ENCODE assay signal across 8 mouse cellular contexts in the genomic region with DNA sequence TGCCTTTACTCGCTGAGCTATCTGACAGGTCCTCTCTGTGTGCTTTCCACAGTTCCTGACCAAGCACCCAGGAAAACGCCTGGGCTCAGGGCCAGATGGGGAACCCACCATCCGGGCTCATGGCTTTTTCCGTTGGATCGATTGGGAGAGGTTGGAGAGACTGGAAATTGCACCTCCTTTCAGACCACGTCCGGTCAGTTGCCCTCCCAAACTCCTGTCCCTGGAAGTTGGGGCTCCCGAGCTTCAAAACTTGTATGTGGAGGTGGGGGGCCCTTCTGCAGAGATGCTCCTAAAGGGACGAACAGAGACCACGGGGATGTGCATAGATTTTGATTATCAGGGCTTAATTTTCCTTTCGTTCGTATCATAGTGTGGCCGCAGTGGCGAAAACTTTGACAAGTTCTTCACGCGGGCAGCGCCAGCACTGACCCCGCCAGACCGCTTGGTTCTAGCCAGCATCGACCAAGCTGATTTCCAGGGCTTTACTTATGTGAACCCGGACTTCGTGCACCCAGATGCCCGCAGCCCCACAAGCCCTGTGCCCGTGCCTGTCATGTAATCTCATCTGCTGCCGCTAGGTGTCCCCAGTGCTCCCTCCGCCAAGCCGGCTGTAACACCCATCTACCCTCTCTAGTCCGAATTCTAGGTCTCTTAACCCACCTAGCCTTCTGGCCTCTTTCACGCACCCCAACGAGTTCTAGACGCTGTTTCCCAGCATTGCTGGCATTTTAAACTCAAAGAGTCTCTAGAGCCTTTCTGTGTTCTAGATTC. TPM values are rescaled to one million over a fixed set of nuclear protein-coding genes. Genes with fewer than 3 reads are reported as not detected.
DNase-seq lines count a peak whose midpoint lies in the region; ATAC-seq and TF ChIP-seq lines count a peak whose summit lies in the region.

No protein-coding gene starts in this region.

- peak; percentile 88 for TF ChIP-seq CTCF in E14TG2a.4 (conservative IDR thresholded peaks at IDR 0.05; ENCODE audit: low read length)
- peak; percentile 91 for TF ChIP-seq CTCF in stomach, postnatal 0 days (IDR thresholded peaks at IDR 0.05; ENCODE audit: low read depth)

- peak overlapping the region; percentile 54 for H3K4me3 ChIP-seq in E14TG2a.4 (replicated peaks; ENCODE audit: low read length)
- H3K4me3 ChIP-seq in forebrain, embryonic 11.5 days (ENCODE audit: low read depth, low read length) = no peak overlapping the region
- H3K4me3 ChIP-seq in heart, embryonic 16.5 days (ENCODE audit: low read length) = no peak overlapping the region
- H3K4me3 ChIP-seq in liver, embryonic 16.5 days (ENCODE audit: low read depth, low read length) = no peak overlapping the region
- H3K4me3 ChIP-seq in neural tube, embryonic 13.5 days = peak overlapping the region; percentile 4; the same call in 1 of the 2 replicates
- H3K4me3 ChIP-seq in stomach, postnatal 0 days (ENCODE audit: low read depth, low read length) = no peak overlapping the region

- 22% methylated on average over 31 of the region's 31 CpGs for WGBS in forebrain, embryonic 11.5 days
- WGBS in heart, embryonic 16.5 days = 19% methylated on average over 31 of the region's 31 CpGs
- WGBS in liver, embryonic 16.5 days (ENCODE audit: insufficient replicate concordance) = 14% methylated on average over 31 of the region's 31 CpGs
- 21% methylated on average over 31 of the region's 31 CpGs for WGBS in neural tube, embryonic 13.5 days
- 19% methylated on average over 31 of the region's 31 CpGs for WGBS in stomach, postnatal 0 days

- peaks cover 51% of the 10 kb centered on the region for H3K4me1 ChIP-seq in E14TG2a.4 (replicated peaks; ENCODE audit: low read depth, low read length)
- peaks cover 6% of the 10 kb centered on the region; the same call in 1 of the 2 replicates for H3K4me1 ChIP-seq in forebrain, embryonic 11.5 days (replicated peaks; ENCODE audit: control insufficient read depth, insufficient read depth, low read length)
- H3K4me1 ChIP-seq in heart, embryonic 16.5 days (ENCODE audit: control insufficient read depth, insufficient read depth, low read length) = peaks cover 18% of the 10 kb centered on the region
- no peaks in the 10 kb centered on the region; the same call in 1 of the 2 replicates for H3K4me1 ChIP-seq in liver, embryonic 16.5 days (ENCODE audit: control insufficient read depth, low read depth, low read length)
- H3K4me1 ChIP-seq in neural tube, embryonic 13.5 days (replicated peaks) = peaks cover 20% of the 10 kb centered on the region
- no peaks in the 10 kb centered on the region for H3K4me1 ChIP-seq in stomach, postnatal 0 days (replicated peaks; ENCODE audit: control insufficient read depth, insufficient read depth)

- no peak overlapping the region for H3K27ac ChIP-seq in forebrain, embryonic 11.5 days (ENCODE audit: low read depth, low read length)
- no peak overlapping the region for H3K27ac ChIP-seq in heart, embryonic 16.5 days (ENCODE audit: low read length)
- no peak overlapping the region for H3K27ac ChIP-seq in liver, embryonic 16.5 days (ENCODE audit: low read length)
- H3K27ac ChIP-seq in neural tube, embryonic 13.5 days (replicated peaks) = no peak overlapping the region
- no peak overlapping the region for H3K27ac ChIP-seq in stomach, postnatal 0 days (replicated peaks)

- no peak overlapping the region for H3K9ac ChIP-seq in forebrain, embryonic 11.5 days (ENCODE audit: low read length)
- 0 out of 2 replicates have a peak overlapping the region, but pooled peaks have one; percentile 12 for H3K9ac ChIP-seq in heart, embryonic 16.5 days (ENCODE audit: low read length)
- H3K9ac ChIP-seq in liver, embryonic 16.5 days (ENCODE audit: low read depth, low read length) = no peak overlapping the region
- H3K9ac ChIP-seq in neural tube, embryonic 13.5 days = peak overlapping the region; percentile 50; the same call in 1 of the 2 replicates
- no peak overlapping the region for H3K9ac ChIP-seq in stomach, postnatal 0 days (ENCODE audit: low read length)

- DNase-seq in c-Kit-positive CD71-negative TER-119-negative erythroid progenitor cells, embryonic 14.5 days (ENCODE audit: low read depth) = peak; percentile 32
- DNase-seq in forebrain, embryonic 11.5 days (ENCODE audit: low spot score) = peak; percentile 88
- peak; percentile 68 to 87 for DNase-seq in kidney, postnatal 36 days
- DNase-seq in stomach, postnatal 0 days (ENCODE audit: low spot score) = peak; percentile 74

- no peaks in the 10 kb centered on the region for H3K9me3 ChIP-seq in E14TG2a.4 (ENCODE audit: low read length)
- no peaks in the 10 kb centered on the region for H3K9me3 ChIP-seq in forebrain, embryonic 11.5 days (ENCODE audit: control insufficient read depth, low read length)
- H3K9me3 ChIP-seq in heart, embryonic 16.5 days (replicated peaks; ENCODE audit: control insufficient read depth, low read length) = no peaks in the 10 kb centered on the region
- no peaks in the 10 kb centered on the region for H3K9me3 ChIP-seq in liver, embryonic 16.5 days (replicated peaks; ENCODE audit: control insufficient read depth, low read length)
- H3K9me3 ChIP-seq in neural tube, embryonic 13.5 days = no peaks in the 10 kb centered on the region
- H3K9me3 ChIP-seq in stomach, postnatal 0 days (ENCODE audit: control insufficient read depth, low read length) = no peaks in the 10 kb centered on the region

- no peak for ATAC-seq in forebrain, embryonic 11.5 days (replicated peaks; ENCODE audit: low FRiP score)
- ATAC-seq in heart, embryonic 16.5 days (replicated peaks; ENCODE audit: extremely low read depth, insufficient read depth, low FRiP score) = peak; percentile 54
- ATAC-seq in liver, embryonic 16.5 days (ENCODE audit: low read depth) = 0 out of 2 replicates have a peak, but pooled peaks have one; percentile 37
- ATAC-seq in neural tube, embryonic 13.5 days (ENCODE audit: low read depth) = peak; percentile 9; the same call in 1 of the 2 replicates
- peak; percentile 60; the same call in 1 of the 2 replicates for ATAC-seq in stomach, postnatal 0 days (ENCODE audit: low FRiP score, low TSS enrichment)

- H3K4me2 ChIP-seq in forebrain, embryonic 11.5 days (ENCODE audit: low read depth, low read length, severe bottlenecking) = peak overlapping the region; percentile 37; the same call in 1 of the 2 replicates
- peak overlapping the region; percentile 44; the same call in 1 of the 2 replicates for H3K4me2 ChIP-seq in heart, embryonic 16.5 days (ENCODE audit: low read depth, low read length)
- H3K4me2 ChIP-seq in liver, embryonic 16.5 days (ENCODE audit: low read depth, low read length) = no peak overlapping the region
- peak overlapping the region; percentile 40 for H3K4me2 ChIP-seq in neural tube, embryonic 13.5 days
- H3K4me2 ChIP-seq in stomach, postnatal 0 days (replicated peaks; ENCODE audit: low read depth) = peak overlapping the region; percentile 12; the same call in 1 of the 2 replicates

- peaks cover 26% of the 10 kb centered on the region for H3K36me3 ChIP-seq in E14TG2a.4 (ENCODE audit: insufficient read depth, low read length)
- H3K36me3 ChIP-seq in forebrain, embryonic 11.5 days (ENCODE audit: control insufficient read depth, insufficient read depth, low read length) = no peaks in the 10 kb centered on the region
- no peaks in the 10 kb centered on the region for H3K36me3 ChIP-seq in heart, embryonic 16.5 days (ENCODE audit: control insufficient read depth, insufficient read depth)
- no peaks in the 10 kb centered on the region for H3K36me3 ChIP-seq in liver, embryonic 16.5 days (ENCODE audit: control insufficient read depth, insufficient read depth)
- no peaks in the 10 kb centered on the region for H3K36me3 ChIP-seq in neural tube, embryonic 13.5 days
- no peaks in the 10 kb centered on the region for H3K36me3 ChIP-seq in stomach, postnatal 0 days (ENCODE audit: control insufficient read depth, insufficient read depth, low read length)

- no peak for TF ChIP-seq EP300 in stomach, postnatal 0 days (optimal IDR thresholded peaks at IDR 0.05)

- H3K27me3 ChIP-seq in E14TG2a.4 (ENCODE audit: insufficient read depth, low read length) = peaks cover 21% of the 10 kb centered on the region
- no peaks in the 10 kb centered on the region; the same call in 1 of the 2 replicates for H3K27me3 ChIP-seq in forebrain, embryonic 11.5 days (ENCODE audit: control insufficient read depth, insufficient read depth, low read length)
- H3K27me3 ChIP-seq in heart, embryonic 16.5 days (ENCODE audit: control insufficient read depth, insufficient read depth, low read length) = peaks cover 36% of the 10 kb centered on the region
- peaks cover 39% of the 10 kb centered on the region for H3K27me3 ChIP-seq in liver, embryonic 16.5 days (ENCODE audit: control insufficient read depth, insufficient read depth, low read depth, low read length)
- H3K27me3 ChIP-seq in neural tube, embryonic 13.5 days = peaks cover 13% of the 10 kb centered on the region
- H3K27me3 ChIP-seq in stomach, postnatal 0 days (ENCODE audit: control insufficient read depth, insufficient read depth, low read length) = no peaks in the 10 kb centered on the region

RNA-seq across cellular contexts. Expression of a gene that starts 2.8 kb away (rescaled TPM):
- polyA plus RNA-seq in forebrain, embryonic 11.5 days (2014; fragmentation: Nextera tagmentation; extraction: Ambion mirVana) = 4.9 and 5.6 TPM in 2 replicates
- 0.16 TPM in 1 of 2 replicates, not detected in the other for polyA plus RNA-seq in heart, embryonic 16.5 days (2015; fragmentation: Nextera tagmentation; extraction: Ambion mirVana)
- not detected in 2 replicates for polyA plus RNA-seq in liver, embryonic 16.5 days (2015; fragmentation: Nextera tagmentation; extraction: Ambion mirVana)
- polyA plus RNA-seq in neural tube, embryonic 13.5 days (2015; fragmentation: Nextera tagmentation; extraction: Ambion mirVana) = 4.2 and 4.5 TPM in 2 replicates
- 0.69 and 0.79 TPM in 2 replicates for polyA plus RNA-seq in stomach, postnatal 0 days (2015; fragmentation: Nextera tagmentation; extraction: Ambion mirVana)

RNA-seq across cellular contexts. Expression of a gene that starts 41.0 kb away (rescaled TPM):
- polyA plus RNA-seq in forebrain, embryonic 11.5 days (2014; fragmentation: Nextera tagmentation; extraction: Ambion mirVana) = 0.99 and 1.0 TPM in 2 replicates
- 0.32 and 0.33 TPM in 2 replicates for polyA plus RNA-seq in heart, embryonic 16.5 days (2015; fragmentation: Nextera tagmentation; extraction: Ambion mirVana)
- polyA plus RNA-seq in liver, embryonic 16.5 days (2015; fragmentation: Nextera tagmentation; extraction: Ambion mirVana) = 0.68 TPM in 1 of 2 replicates, not detected in the other
- polyA plus RNA-seq in neural tube, embryonic 13.5 days (2015; fragmentation: Nextera tagmentation; extraction: Ambion mirVana) = 0.64 and 0.76 TPM in 2 replicates
- 0.13 and 0.24 TPM in 2 replicates for polyA plus RNA-seq in stomach, postnatal 0 days (2015; fragmentation: Nextera tagmentation; extraction: Ambion mirVana)

RNA-seq across cellular contexts. Expression of a gene that starts 41.1 kb away (rescaled TPM):
- polyA plus RNA-seq in forebrain, embryonic 11.5 days (2014; fragmentation: Nextera tagmentation; extraction: Ambion mirVana) = 29.1 and 36.2 TPM in 2 replicates
- 220 and 238 TPM in 2 replicates for polyA plus RNA-seq in heart, embryonic 16.5 days (2015; fragmentation: Nextera tagmentation; extraction: Ambion mirVana)
- 41.4 and 55.1 TPM in 2 replicates for polyA plus RNA-seq in liver, embryonic 16.5 days (2015; fragmentation: Nextera tagmentation; extraction: Ambion mirVana)
- 40.4 and 46.4 TPM in 2 replicates for polyA plus RNA-seq in neural tube, embryonic 13.5 days (2015; fragmentation: Nextera tagmentation; extraction: Ambion mirVana)
- polyA plus RNA-seq in stomach, postnatal 0 days (2015; fragmentation: Nextera tagmentation; extraction: Ambion mirVana) = 94.0 and 97.7 TPM in 2 replicates

Comparison
In these comparisons a context has a peak if more than half of its experiments do, and no peak if none do; other contexts are left out.
1. H3K4me3 ChIP-seq: peak in E14TG2a.4 (single experiment) and neural tube, embryonic 13.5 days (single experiment); none in forebrain, embryonic 11.5 days (single experiment), heart, embryonic 16.5 days (single experiment), liver, embryonic 16.5 days (single experiment) and stomach, postnatal 0 days (single experiment).
2. DNase-seq: peak in every context shown above with its lines; median percentile 88 in forebrain, embryonic 11.5 days; 78 in kidney, postnatal 36 days; 74 in stomach, postnatal 0 days; 32 in c-Kit-positive CD71-negative TER-119-negative erythroid progenitor cells, embryonic 14.5 days.
3. H3K9ac ChIP-seq: peak in heart, embryonic 16.5 days (single experiment) and neural tube, embryonic 13.5 days (single experiment); none in forebrain, embryonic 11.5 days (single experiment), liver, embryonic 16.5 days (single experiment) and stomach, postnatal 0 days (single experiment).